Mouse (Mus musculus) myocyte (in vitro differentiated cells): ENCODE results near the gene H2afy.

Experiments used
- MAX ChIP-seq: IDR thresholded peaks from one replicate; pipeline ENCODE4 v1.6.1; 2011; ENCODE audit warnings: low read depth, mild to moderate bottlenecking, control low read depth
- POLR2A ChIP-seq: IDR thresholded peaks from one replicate; pipeline ENCODE4 v1.6.1; 2011; ENCODE audit warnings: low read depth, mild to moderate bottlenecking, control low read depth, moderate library complexity; ENCODE audit not compliant: insufficient read length
- REST ChIP-seq: IDR thresholded peaks from one replicate; pipeline ENCODE4 v1.6.1; 2011; ENCODE audit warnings: mild to moderate bottlenecking, control low read depth, moderate library complexity; ENCODE audit not compliant: insufficient read depth, insufficient read length
- USF1 ChIP-seq: IDR thresholded peaks from one replicate; pipeline ENCODE4 v1.6.1; 2011; ENCODE audit warnings: low read depth, mild to moderate bottlenecking, control low read depth, moderate library complexity

- TF ChIP-seq POLR2A (no peak), REST (no peak), MAX (no peak), USF1 (no peak)
These were observed 7.1 kb downstream of the H2afy start for GRCm38 (mm10) chr13:56129014-56129413.
